Mouse (Mus musculus): Measurements from ENCODE around the gene Ints4. TPM values are rescaled to one million over a fixed set of nuclear protein-coding genes. Genes with fewer than 3 reads are reported as not detected.

Ints4 gene
- total and polyA plus RNA-seq, 3 experiments, result 3.3 to 95.3 (median 39.6) TPM

DNA sequence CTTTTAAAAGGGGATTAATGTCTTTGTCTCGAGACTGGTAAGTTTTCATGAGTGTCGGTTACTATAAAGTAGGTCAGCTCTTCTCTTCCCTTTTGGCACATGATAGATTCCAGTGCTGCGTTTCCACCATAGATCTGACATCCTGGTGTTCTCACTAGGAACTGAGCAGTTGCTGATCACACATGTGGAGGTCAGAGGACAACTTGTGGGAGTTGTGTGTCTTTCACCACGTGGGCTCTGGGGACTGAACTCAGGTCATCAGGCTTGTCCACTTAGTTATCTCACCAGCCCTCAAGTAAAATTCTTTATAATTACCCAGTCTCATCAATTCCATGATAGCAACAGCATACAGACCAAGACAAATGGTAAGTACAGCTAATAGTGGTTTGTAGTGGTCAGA, 88.6 kb downstream of the Ints4 start:
- no peak for DNase-seq (ENCODE audit: low spot score)
- Histone ChIP-seq H3K27me3 (ENCODE audit: insufficient read depth, low read length) (no peaks in the 10 kb centered on the region), H3K9me3 (replicated peaks) (no peaks in the 10 kb centered on the region), H3K4me1 (ENCODE audit: insufficient read depth, low read depth, low read length) (peaks cover 2% of the 10 kb centered on the region; the same call in 1 of the 2 replicates), H3K36me3 (replicated peaks) (peaks cover 6% of the 10 kb centered on the region), H3K4me3 (ENCODE audit: low read depth, low read length) (no peak overlapping the region)
- no peak for ATAC-seq (ENCODE audit: extremely low read depth, insufficient number of reproducible peaks, low FRiP score, poor library complexity, severe bottlenecking)
- TF ChIP-seq GATA2 (IDR thresholded peaks at IDR 0.05; ENCODE audit: borderline replicate concordance, low read depth, low read length) (no peak), POLR2AphosphoS5 (IDR thresholded peaks at IDR 0.05; ENCODE audit: insufficient replicate concordance, low read depth, low read length) (no peak), CTCF (IDR thresholded peaks at IDR 0.05; ENCODE audit: low read depth, low read length) (no peak), GATA1 (IDR thresholded peaks at IDR 0.05; ENCODE audit: borderline replicate concordance, low read length) (no peak), TAL1 (conservative IDR thresholded peaks at IDR 0.05; ENCODE audit: low read depth, low read length) (no peak)

DNA sequence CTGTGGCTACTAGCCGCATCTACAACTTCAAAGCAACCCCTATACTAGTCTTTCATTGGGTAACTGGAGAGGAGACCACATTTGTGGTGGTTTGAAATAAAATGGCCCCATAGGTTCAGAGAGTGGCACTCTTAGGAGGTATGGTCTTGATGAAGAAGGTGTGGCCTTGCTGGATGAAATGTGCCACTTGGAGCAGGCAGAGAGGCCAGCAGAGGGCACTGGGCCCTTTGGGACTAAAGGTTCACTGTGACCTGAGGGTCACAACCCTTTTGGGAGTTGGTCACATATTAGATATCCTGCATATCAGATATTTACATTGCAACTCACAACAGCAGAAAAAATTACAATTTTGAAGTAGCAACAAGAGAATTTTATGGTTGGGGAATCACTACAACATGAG, 89.6 kb downstream of the Ints4 start:
- Histone ChIP-seq H3K36me3 (replicated peaks) (peaks cover 13% of the 10 kb centered on the region), H3K4me1 (ENCODE audit: insufficient read depth, low read depth, low read length) (peaks cover 2% of the 10 kb centered on the region; the same call in 1 of the 2 replicates), H3K4me3 (ENCODE audit: low read depth, low read length) (no peak overlapping the region), H3K9me3 (replicated peaks) (no peaks in the 10 kb centered on the region), H3K27me3 (ENCODE audit: insufficient read depth, low read length) (no peaks in the 10 kb centered on the region)
- DNase-seq (ENCODE audit: low spot score) (no peak), ATAC-seq (ENCODE audit: extremely low read depth, insufficient number of reproducible peaks, low FRiP score, poor library complexity, severe bottlenecking) (peak; percentile 4; the same call in 1 of the 2 replicates)
- no peak for TF ChIP-seq POLR2AphosphoS5 (IDR thresholded peaks at IDR 0.05; ENCODE audit: insufficient replicate concordance, low read depth, low read length)
- TF ChIP-seq CTCF (IDR thresholded peaks at IDR 0.05; ENCODE audit: low read depth, low read length), result no peak
- no peak for TF ChIP-seq GATA2 (IDR thresholded peaks at IDR 0.05; ENCODE audit: borderline replicate concordance, low read depth, low read length)
- no peak for TF ChIP-seq GATA1 (IDR thresholded peaks at IDR 0.05; ENCODE audit: borderline replicate concordance, low read length)
- TF ChIP-seq TAL1 (conservative IDR thresholded peaks at IDR 0.05; ENCODE audit: low read depth, low read length), result no peak

DNA sequence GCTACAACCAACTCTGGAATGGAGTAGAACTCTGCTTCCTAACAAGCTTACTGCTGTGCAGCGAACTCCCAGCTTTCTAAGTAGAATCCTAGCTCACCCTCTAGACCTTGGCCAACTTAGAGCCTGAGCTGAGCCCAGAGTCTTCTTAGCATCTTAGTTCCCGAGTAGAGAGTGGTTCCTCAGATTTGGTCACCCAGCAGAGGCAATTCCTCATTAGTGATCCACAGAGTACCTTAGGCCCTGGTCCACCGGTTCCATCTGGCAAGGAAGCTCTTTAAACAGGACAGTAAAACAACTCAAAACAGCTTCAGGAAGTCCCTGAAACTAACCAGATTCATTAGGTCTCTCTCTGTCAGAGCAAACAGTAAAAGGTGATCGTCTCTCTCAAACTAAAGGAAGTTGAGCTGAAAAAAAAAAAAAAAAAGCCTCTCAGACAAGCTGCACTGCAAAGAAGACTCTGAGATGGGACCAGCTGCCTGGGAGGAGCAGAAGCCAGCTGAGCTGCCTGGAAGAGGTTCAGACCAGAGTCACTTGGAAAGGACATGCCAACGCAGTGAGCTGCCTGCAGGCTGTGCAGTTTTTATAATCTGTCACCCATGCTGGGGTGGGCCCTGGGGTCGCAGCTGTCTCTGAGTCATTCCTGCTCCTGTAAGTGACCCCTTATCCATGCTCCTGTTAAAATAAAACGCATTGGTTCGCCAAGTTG, 97.8 kb downstream of the Ints4 start:
- Histone ChIP-seq H3K4me1 (ENCODE audit: insufficient read depth, low read depth, low read length) (peaks cover 17% of the 10 kb centered on the region), H3K36me3 (replicated peaks) (peaks cover 15% of the 10 kb centered on the region), H3K9me3 (replicated peaks) (no peaks in the 10 kb centered on the region), H3K27me3 (ENCODE audit: insufficient read depth, low read length) (no peaks in the 10 kb centered on the region), H3K4me3 (ENCODE audit: low read depth, low read length) (peak overlapping the region; percentile 96)
- TF ChIP-seq GATA2 (IDR thresholded peaks at IDR 0.05; ENCODE audit: borderline replicate concordance, low read depth, low read length), result no peak
- no peak for TF ChIP-seq POLR2AphosphoS5 (IDR thresholded peaks at IDR 0.05; ENCODE audit: insufficient replicate concordance, low read depth, low read length)
- TF ChIP-seq TAL1 (conservative IDR thresholded peaks at IDR 0.05; ENCODE audit: low read depth, low read length), result no peak
- no peak for TF ChIP-seq CTCF (IDR thresholded peaks at IDR 0.05; ENCODE audit: low read depth, low read length)
- TF ChIP-seq GATA1 (IDR thresholded peaks at IDR 0.05; ENCODE audit: borderline replicate concordance, low read length), result no peak
- ATAC-seq (ENCODE audit: extremely low read depth, insufficient number of reproducible peaks, low FRiP score, poor library complexity, severe bottlenecking) (no peak), DNase-seq (ENCODE audit: low spot score) (no peak)

DNA sequence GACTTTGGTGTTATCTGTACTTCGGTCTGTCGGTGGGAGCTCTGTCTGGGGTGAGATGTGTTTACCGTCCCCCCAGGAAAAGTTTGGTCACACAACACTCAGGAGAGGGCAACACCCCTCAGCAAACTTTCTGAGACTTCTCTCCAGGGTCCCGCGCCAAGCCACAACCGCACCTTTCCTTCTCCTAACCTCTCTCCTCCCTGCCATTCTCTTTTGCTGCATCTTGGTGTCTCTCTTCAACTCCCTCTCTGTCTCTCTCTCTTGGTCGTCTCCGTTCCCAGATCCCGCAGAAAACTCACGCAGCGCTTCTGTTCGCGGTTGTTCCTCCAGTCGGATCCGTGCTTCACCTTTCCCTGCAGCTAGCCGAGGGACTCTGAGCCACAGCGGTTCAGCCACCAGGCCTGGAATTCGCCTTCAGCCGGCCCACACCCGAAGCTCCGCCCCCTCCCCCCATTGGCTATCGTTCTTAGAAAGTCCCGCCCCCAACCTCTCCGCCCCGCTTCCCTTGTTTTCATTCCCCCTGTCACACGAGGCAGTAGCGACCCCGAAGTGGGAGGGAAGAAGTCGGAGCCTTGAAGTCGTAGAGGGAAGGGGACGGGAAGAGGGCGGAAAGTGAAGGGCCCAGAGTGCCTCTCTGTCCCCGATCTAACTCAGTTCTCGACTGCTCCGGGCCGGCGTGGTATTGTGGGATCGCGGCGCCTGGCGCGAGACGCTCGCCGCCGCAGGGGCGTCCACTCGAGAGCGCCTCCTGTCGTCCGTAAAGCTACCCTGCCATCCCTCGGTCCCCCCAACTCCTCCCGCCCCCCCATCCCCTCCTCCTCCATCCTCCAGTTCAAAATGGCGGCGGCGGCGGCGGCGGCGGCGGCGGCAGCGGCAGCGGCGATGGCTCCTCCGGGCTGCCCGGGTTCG, 98.6 kb downstream of the Ints4 start, which contains the start of the genes Aamdc and Rsf1:
Gene Aamdc, minus strand, starts transcription at position 431 of the 909 bp plus-strand sequence.
Gene Rsf1, plus strand, starts transcription at position 823 of the 909 bp plus-strand sequence.
- TF ChIP-seq GATA1 (IDR thresholded peaks at IDR 0.05; ENCODE audit: borderline replicate concordance, low read length), result no peak
- TF ChIP-seq POLR2AphosphoS5 (IDR thresholded peaks at IDR 0.05; ENCODE audit: insufficient replicate concordance, low read depth, low read length), result no peak
- TF ChIP-seq CTCF (IDR thresholded peaks at IDR 0.05; ENCODE audit: low read depth, low read length), result peak; percentile 30; the same call in 1 of the 2 replicates
- no peak for TF ChIP-seq GATA2 (IDR thresholded peaks at IDR 0.05; ENCODE audit: borderline replicate concordance, low read depth, low read length)
- no peak for TF ChIP-seq TAL1 (conservative IDR thresholded peaks at IDR 0.05; ENCODE audit: low read depth, low read length)
- peaks cover 13% of the 10 kb centered on the region for H3K36me3 ChIP-seq (replicated peaks)
- peak; percentile 89 for DNase-seq (ENCODE audit: low spot score)
- peak within 1 kb of the TSS; percentile 96 for H3K4me3 ChIP-seq (ENCODE audit: low read depth, low read length)
- no peaks in the 10 kb centered on the region for H3K9me3 ChIP-seq (replicated peaks)
- ATAC-seq (ENCODE audit: extremely low read depth, insufficient number of reproducible peaks, low FRiP score, poor library complexity, severe bottlenecking), result peak; percentile 78
- H3K4me1 ChIP-seq (ENCODE audit: insufficient read depth, low read depth, low read length), result peaks cover 19% of the 10 kb centered on the region
- no peaks in the 10 kb centered on the region for H3K27me3 ChIP-seq (ENCODE audit: insufficient read depth, low read length)

DNA sequence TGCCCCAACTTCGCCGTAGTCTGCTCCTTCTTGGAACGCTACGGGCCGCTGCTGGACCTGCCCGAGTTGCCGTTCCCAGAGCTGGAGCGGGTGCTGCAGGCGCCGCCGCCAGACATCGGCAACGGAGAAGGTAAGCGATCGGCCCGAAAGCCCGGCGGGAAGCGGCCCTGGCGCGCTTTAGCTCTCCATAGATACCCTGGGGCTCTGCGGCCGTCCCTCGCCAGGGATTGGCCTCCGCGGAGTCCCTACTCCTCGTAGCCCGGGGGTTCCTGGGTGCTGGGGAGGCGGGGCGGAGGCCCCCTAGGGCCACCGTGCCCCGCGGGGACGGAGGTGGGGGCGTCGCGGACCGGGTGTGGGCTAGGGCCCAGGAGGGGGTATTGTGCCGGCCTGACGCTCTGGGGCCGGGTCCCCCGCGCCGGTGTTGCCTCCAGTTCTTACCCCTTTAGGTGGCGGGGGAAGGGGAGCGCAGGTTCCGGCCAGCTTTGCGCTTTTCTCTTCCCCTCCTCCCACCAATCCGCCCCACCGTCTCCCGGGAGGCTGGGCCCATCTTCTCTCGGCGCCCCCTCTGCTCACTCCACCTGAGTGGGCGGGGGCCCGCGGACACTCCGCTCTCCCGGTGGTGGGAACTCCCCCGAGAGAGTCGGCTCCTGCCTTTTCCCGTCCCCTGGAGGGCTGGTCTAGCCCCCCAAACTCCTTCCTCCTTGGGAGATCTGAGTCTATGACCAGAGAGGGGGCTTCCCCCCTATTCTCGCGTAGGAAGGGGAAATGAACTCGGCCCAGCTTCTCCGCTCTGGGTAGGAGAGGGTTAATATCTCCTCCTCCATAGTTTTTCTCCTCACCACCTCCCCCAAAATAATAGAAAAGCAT, 99.5 kb downstream of the Ints4 start:
- ATAC-seq (ENCODE audit: extremely low read depth, insufficient number of reproducible peaks, low FRiP score, poor library complexity, severe bottlenecking), result no peak
- Histone ChIP-seq H3K27me3 (ENCODE audit: insufficient read depth, low read length) (no peaks in the 10 kb centered on the region), H3K36me3 (replicated peaks) (peaks cover 8% of the 10 kb centered on the region), H3K4me1 (ENCODE audit: insufficient read depth, low read depth, low read length) (peaks cover 25% of the 10 kb centered on the region), H3K4me3 (ENCODE audit: low read depth, low read length) (peak overlapping the region; percentile 96), H3K9me3 (replicated peaks) (no peaks in the 10 kb centered on the region)
- peak; percentile 59 for DNase-seq (ENCODE audit: low spot score)
- TF ChIP-seq POLR2AphosphoS5 (IDR thresholded peaks at IDR 0.05; ENCODE audit: insufficient replicate concordance, low read depth, low read length) (no peak), TAL1 (conservative IDR thresholded peaks at IDR 0.05; ENCODE audit: low read depth, low read length) (no peak), CTCF (IDR thresholded peaks at IDR 0.05; ENCODE audit: low read depth, low read length) (no peak), GATA1 (IDR thresholded peaks at IDR 0.05; ENCODE audit: borderline replicate concordance, low read length) (no peak), GATA2 (IDR thresholded peaks at IDR 0.05; ENCODE audit: borderline replicate concordance, low read depth, low read length) (no peak)

Measured in G1E (cell line).